Mouse (Mus musculus): ENCODE data around the gene Rpgrip1. TPM values are rescaled to one million over a fixed set of nuclear protein-coding genes. Genes with fewer than 3 reads are reported as not detected.
A peak's percentile ranks its signal among the peaks of the same experiment; 100 is the strongest.
"Not testable (repeated sequence)": the region's sequence is repeated elsewhere in the genome, so short reads cannot be mapped to it uniquely, and the experiment has no call there.

Gene Rpgrip1
- polyA plus RNA-seq (2015; fragmentation: Nextera tagmentation; extraction: Ambion mirVana): 61.8 and 72.8 TPM in 2 replicates

DNA sequence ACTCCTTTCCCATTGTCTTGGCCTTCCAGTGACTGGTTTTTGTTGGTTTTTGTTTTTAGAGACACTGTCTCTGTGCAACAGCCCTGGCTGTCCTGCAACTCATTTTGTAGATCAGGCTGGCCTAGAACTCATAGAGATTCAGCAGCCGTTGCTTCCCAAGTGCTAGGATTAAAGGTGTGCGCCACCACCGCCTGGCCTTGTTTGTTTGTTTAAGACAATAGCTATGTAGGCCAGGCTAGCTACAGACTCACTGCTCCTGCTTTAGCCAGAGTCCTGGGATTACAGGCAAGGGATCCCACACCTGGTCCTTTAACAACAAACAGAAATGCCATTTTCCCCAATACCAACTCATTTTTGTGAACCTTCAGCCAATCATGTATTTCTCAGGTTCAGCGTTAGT is at the start of gene Rpgrip1:
Gene Rpgrip1, plus strand, starts transcription at position 359 of the 400 bp plus-strand sequence.
- Histone ChIP-seq H3K4me1 (peaks cover 19% of the 10 kb centered on the region), H3K9ac (no peak within 1 kb of the TSS), H3K27me3 (no peaks in the 10 kb centered on the region), H3K9me3 (no peaks in the 10 kb centered on the region), H3K4me2 (no peak within 1 kb of the TSS), H3K27ac (no peak within 1 kb of the TSS), H3K4me3 (no peak within 1 kb of the TSS), H3K36me3 (no peaks in the 10 kb centered on the region)
- 74% methylated on average over 4 of the region's 4 CpGs for WGBS
- ATAC-seq (ENCODE audit: borderline replicate concordance, extremely low read depth, low FRiP score, low TSS enrichment): no peak

DNA sequence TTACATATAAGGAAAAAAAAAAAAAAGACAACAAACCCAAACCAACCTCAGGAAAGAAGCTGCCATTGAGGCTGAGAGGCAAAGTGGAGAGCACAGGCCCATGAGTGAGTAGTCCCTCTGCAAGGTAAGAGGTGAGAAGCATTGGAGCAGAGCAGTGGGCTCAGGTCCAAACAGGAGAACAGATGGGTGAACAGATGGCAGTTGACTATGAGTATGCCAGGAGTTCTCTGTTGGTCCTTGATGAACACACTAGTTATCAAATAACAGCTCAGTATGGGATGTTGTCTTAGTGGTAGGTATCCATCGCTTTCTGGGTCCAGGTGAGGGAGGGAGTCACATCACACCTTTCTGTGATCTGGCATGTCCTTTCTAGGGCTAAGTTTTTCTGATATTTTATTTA is 49.7 kb upstream of the Rpgrip1 start:
- H3K9ac ChIP-seq: no peak overlapping the region
- no peak overlapping the region for H3K4me2 ChIP-seq
- H3K9me3 ChIP-seq: no peaks in the 10 kb centered on the region
- H3K4me3 ChIP-seq: no peak overlapping the region
- H3K36me3 ChIP-seq: no peaks in the 10 kb centered on the region
- no peaks in the 10 kb centered on the region for H3K4me1 ChIP-seq
- no peaks in the 10 kb centered on the region for H3K27me3 ChIP-seq
- ATAC-seq (ENCODE audit: borderline replicate concordance, extremely low read depth, low FRiP score, low TSS enrichment): no peak
- no peak overlapping the region for H3K27ac ChIP-seq
- WGBS: 68% methylated on average over 1 of the region's 1 CpGs

DNA sequence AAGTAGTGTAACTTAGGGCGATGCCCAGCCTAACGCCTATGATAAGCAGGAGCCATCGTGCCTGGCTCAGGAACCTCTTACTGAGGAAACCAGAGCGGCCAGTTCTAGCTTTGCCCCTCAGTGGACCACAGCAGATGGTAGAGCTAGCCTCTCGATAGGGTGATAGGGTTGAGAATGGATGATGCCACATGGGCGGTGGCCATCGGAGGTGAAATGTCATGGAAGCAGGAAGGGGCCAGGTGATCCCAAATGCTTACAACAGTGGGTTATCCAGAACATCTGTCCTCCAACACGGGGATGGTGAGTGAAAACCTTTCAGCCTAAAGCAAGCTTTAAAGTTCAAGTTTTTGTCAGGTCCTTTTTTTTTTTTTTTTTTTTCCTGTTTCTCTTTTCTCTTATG is 48.7 kb upstream of the Rpgrip1 start:
- Histone ChIP-seq H3K9ac (no peak overlapping the region), H3K27ac (no peak overlapping the region), H3K36me3 (no peaks in the 10 kb centered on the region), H3K4me1 (no peaks in the 10 kb centered on the region), H3K4me3 (no peak overlapping the region), H3K9me3 (no peaks in the 10 kb centered on the region), H3K27me3 (no peaks in the 10 kb centered on the region), H3K4me2 (no peak overlapping the region)
- WGBS: 78% methylated on average over 8 of the region's 8 CpGs
- no peak for ATAC-seq (ENCODE audit: borderline replicate concordance, extremely low read depth, low FRiP score, low TSS enrichment)

DNA sequence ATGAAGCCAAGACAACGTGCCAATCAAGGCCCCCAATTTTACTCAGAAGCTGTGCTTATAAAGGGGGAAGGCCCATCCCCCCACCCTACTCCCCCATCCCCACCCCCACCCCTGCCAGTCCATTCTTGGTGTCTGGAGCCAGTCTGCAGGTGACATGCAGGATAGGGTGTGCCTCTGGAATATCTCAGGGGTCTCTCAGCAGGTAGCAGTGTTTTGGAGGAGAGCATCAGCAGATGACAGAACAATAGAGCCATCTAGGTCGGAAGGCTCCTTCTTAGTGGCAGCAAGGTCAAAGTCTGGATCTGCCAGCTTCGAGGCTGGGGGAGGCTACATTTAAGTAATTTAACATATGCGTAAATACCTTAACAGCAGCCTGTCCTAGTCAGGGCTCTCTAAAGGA is 44.4 kb upstream of the Rpgrip1 start:
- 55% methylated on average over 4 of the region's 4 CpGs for WGBS
- no peak for ATAC-seq (ENCODE audit: borderline replicate concordance, extremely low read depth, low FRiP score, low TSS enrichment)

DNA sequence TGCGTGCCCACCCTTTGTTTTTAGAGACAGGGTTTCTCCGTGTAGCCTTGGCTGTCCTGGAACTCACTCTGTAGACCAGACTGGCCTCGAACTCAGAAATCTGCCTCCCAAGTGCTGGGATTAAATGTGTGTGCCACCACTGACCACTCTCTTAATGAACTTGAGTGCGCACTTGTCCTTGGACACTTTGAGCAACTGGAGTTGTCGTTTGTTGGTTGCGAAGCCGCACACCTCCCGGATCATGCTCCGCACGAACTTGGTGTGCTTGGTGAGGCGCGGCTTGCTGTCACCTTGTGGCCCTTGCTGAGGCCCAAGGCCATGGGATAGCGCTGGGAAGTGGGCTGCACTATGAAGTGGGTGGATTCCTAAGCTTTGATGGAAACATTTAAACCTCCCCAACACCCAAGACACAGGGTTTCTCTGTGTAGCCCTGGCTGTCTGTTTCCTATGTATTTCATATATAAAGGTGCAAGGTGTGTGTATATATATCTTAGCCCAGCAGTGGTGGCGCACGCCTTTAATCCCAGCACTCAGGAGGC is 38.8 kb upstream of the Rpgrip1 start:
- no peaks in the 10 kb centered on the region for H3K27me3 ChIP-seq
- peak; percentile 46; the same call in 1 of the 2 replicates for ATAC-seq (ENCODE audit: borderline replicate concordance, extremely low read depth, low FRiP score, low TSS enrichment)
- no peak overlapping the region for H3K9ac ChIP-seq
- no peak overlapping the region for H3K27ac ChIP-seq
- no peak overlapping the region for H3K4me3 ChIP-seq
- H3K4me1 ChIP-seq: no peaks in the 10 kb centered on the region
- no peaks in the 10 kb centered on the region for H3K9me3 ChIP-seq
- WGBS: 91% methylated on average over 15 of the region's 15 CpGs
- H3K36me3 ChIP-seq: peaks cover 54% of the 10 kb centered on the region
- no peak overlapping the region for H3K4me2 ChIP-seq

More for the DNA sequence above, 44.4 kb upstream of the Rpgrip1 start:
- Histone ChIP-seq H3K4me3 (no peak overlapping the region), H3K9me3 (no peaks in the 10 kb centered on the region), H3K36me3 (peaks cover 2% of the 10 kb centered on the region), H3K9ac (no peak overlapping the region), H3K4me1 (no peaks in the 10 kb centered on the region), H3K27me3 (no peaks in the 10 kb centered on the region), H3K4me2 (no peak overlapping the region), H3K27ac (no peak overlapping the region)

DNA sequence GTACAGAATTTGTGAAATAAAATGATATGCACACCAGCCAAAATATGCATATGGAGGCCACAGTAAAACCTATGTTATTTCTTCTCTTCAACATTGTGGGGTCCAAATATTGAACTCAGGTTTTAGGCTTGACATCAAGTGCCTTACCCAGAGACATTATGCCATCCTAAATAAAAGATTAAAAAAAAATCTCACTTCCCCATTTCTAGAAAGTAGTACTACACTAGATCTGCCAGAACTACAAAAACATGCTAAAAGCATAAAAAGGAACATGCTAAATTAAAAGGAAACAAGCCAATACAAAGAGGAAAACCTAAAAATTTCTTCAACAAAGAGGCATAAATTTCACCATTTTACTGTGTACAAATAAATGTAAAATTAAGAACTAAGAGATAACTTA is 27.4 kb upstream of the Rpgrip1 start:
- no peak overlapping the region for H3K9ac ChIP-seq
- no peak overlapping the region for H3K27ac ChIP-seq
- no peaks in the 10 kb centered on the region for H3K9me3 ChIP-seq
- peaks cover 72% of the 10 kb centered on the region for H3K36me3 ChIP-seq
- no peak overlapping the region for H3K4me2 ChIP-seq
- no peaks in the 10 kb centered on the region for H3K27me3 ChIP-seq
- no peak overlapping the region for H3K4me3 ChIP-seq
- no peak for ATAC-seq (ENCODE audit: borderline replicate concordance, extremely low read depth, low FRiP score, low TSS enrichment)
- no peaks in the 10 kb centered on the region for H3K4me1 ChIP-seq

DNA sequence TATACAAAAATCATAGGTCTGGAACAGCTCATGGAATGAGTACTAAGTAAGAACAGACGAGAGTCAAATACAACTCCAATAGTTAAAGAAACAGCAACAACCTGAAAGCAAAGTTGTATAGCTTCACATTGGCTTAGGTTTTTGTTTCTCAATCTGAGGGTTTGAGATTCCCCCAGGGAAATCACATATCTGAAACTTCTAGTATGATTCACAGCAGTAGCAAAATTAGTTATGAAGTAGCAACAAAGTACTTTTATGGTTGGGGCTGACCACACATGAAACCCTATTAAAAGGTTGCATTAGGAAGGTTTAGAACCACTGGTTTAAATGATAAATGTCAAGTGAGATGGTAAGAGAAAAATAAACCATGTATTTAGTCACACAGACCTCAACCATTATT is 16.0 kb upstream of the Rpgrip1 start:
- WGBS: 83% methylated on average over 1 of the region's 1 CpGs
- Histone ChIP-seq H3K27me3 (no peaks in the 10 kb centered on the region), H3K4me1 (peaks cover 4% of the 10 kb centered on the region; the same call in 1 of the 2 replicates), H3K36me3 (peaks cover 60% of the 10 kb centered on the region), H3K4me3 (no peak overlapping the region), H3K27ac (no peak overlapping the region), H3K4me2 (no peak overlapping the region), H3K9ac (no peak overlapping the region), H3K9me3 (no peaks in the 10 kb centered on the region)
- ATAC-seq (ENCODE audit: borderline replicate concordance, extremely low read depth, low FRiP score, low TSS enrichment): no peak

DNA sequence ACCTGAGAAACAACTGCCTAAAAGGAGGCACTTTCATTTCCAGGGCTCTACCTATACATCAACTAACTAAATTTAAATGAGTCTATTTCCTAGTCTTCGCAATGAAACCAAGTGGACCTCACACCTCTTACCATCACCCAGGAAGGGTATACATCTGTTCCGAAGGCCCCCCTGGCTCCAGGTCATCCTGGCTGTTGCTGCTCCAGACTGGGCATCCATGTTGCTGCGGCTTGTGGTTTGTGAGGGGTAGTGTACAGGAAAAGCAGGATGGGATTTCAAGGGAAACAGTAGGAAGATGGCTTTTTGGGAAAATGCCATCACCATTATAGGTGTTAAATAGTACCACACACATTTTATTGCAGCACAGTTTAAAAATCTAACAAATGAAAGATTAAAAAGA is 13.3 kb upstream of the Rpgrip1 start:
- H3K4me2 ChIP-seq; H3K4me3 ChIP-seq; H3K27ac ChIP-seq; ATAC-seq (ENCODE audit: borderline replicate concordance, extremely low read depth, low FRiP score, low TSS enrichment); H3K27me3 ChIP-seq; H3K9ac ChIP-seq; H3K9me3 ChIP-seq: not testable (repeated sequence)
- H3K4me1 ChIP-seq: peaks cover 21% of the 10 kb centered on the region
- 92% methylated on average over 3 of the region's 3 CpGs for WGBS
- peaks cover 39% of the 10 kb centered on the region for H3K36me3 ChIP-seq

DNA sequence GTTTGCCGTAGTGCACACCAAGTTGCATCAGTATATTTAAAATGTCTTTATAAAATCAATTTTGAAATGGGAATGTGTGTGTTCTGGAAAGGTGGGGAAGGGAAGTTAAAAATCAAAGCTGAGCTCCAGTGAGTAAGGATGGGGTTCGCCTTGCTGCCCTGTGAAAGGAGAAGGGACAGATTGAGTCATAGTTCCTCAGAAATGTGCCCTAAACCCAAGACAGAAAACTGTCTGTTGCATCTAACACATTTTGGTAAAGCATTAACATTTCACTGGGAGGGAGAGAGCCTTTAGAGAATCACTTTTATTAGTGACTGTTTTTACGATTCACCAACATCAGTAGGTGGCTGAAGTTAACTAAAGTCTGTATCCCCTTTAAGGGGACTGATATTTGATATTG is 12.1 kb upstream of the Rpgrip1 start:
- peaks cover 24% of the 10 kb centered on the region for H3K4me1 ChIP-seq
- H3K4me2 ChIP-seq; H3K9me3 ChIP-seq; ATAC-seq (ENCODE audit: borderline replicate concordance, extremely low read depth, low FRiP score, low TSS enrichment); H3K9ac ChIP-seq; H3K27ac ChIP-seq; H3K4me3 ChIP-seq; H3K27me3 ChIP-seq: not testable (repeated sequence)
- 74% methylated on average over 3 of the region's 3 CpGs for WGBS
- peaks cover 29% of the 10 kb centered on the region; the same call in 1 of the 2 replicates for H3K36me3 ChIP-seq

DNA sequence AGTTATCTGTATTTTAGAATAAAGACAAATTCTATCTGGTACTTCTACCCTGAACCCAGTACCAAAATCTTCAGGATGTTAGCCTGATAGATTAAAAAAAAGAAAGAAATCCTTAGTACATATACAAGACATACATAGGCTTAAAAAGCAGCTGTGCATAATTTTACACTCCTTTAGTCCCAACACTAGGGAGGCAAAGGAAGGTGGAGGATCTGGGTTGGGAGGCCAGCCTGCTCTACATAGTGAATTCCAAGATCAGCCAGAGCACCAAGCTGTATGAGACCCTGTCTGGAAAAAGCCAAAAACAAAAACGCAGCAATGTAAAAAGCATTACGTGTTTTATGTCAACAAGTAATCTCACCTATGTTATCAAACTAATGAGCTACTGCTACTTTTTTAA is 10.9 kb upstream of the Rpgrip1 start:
- ATAC-seq (ENCODE audit: borderline replicate concordance, extremely low read depth, low FRiP score, low TSS enrichment): no peak
- peaks cover 24% of the 10 kb centered on the region for H3K4me1 ChIP-seq
- H3K27ac ChIP-seq: no peak overlapping the region
- H3K4me2 ChIP-seq: no peak overlapping the region
- H3K27me3 ChIP-seq: no peaks in the 10 kb centered on the region
- H3K9ac ChIP-seq: no peak overlapping the region
- 71% methylated on average over 2 of the region's 2 CpGs for WGBS
- H3K36me3 ChIP-seq: peaks cover 24% of the 10 kb centered on the region; the same call in 1 of the 2 replicates
- H3K4me3 ChIP-seq: no peak overlapping the region
- no peaks in the 10 kb centered on the region for H3K9me3 ChIP-seq

DNA sequence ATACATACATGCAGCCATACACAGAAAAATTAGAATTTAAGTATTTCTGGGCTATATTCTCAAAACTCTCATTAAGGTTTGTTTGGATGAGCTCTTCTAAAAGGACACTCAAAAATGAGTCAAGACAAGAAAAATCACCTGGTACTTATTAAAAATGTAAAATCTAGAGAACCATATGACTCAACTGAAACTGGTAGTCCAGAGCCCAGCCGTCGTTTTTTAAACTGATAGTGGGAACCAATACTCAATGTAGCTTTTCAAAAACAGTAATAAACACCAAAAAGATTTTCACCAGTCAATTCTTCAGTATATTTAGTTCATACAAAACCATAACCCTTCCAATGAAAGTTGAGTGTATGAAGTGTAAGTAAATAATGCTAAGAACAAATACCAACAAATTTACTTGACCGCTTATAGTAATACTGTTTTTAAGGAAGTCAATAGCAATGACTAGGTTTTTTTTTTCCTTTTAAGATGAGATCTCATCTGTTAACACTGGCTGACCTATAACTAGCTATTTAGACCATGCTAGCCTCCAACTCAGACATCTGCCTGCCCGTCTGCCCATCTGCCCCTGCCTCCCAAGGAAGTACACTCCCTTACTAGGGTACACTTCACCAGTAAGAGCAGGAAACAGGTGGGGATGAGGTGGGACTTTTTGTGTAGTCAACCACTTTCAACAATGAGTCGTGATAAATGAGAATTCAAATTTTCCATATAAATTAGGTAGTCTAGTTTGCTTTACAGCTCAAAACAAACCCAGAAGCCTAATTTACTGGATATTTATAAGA is 10.1 kb upstream of the Rpgrip1 start:
- WGBS: 60% methylated on average over 5 of the region's 5 CpGs
- ATAC-seq (ENCODE audit: borderline replicate concordance, extremely low read depth, low FRiP score, low TSS enrichment): no peak

More for the DNA sequence above, 10.1 kb upstream of the Rpgrip1 start:
- H3K9me3 ChIP-seq: no peaks in the 10 kb centered on the region
- H3K27ac ChIP-seq: no peak overlapping the region
- H3K4me3 ChIP-seq: peak overlapping the region; percentile 13; the same call in 1 of the 2 replicates
- H3K4me2 ChIP-seq: peak overlapping the region; percentile 30; the same call in 1 of the 2 replicates
- H3K4me1 ChIP-seq: peaks cover 28% of the 10 kb centered on the region
- H3K27me3 ChIP-seq: no peaks in the 10 kb centered on the region
- peaks cover 16% of the 10 kb centered on the region; the same call in 1 of the 2 replicates for H3K36me3 ChIP-seq
- H3K9ac ChIP-seq: no peak overlapping the region; the same call in 1 of the 2 replicates
